Mouse (Mus musculus) kidney, postnatal 0 days (tissue): Measurements from ENCODE around the gene Aldh4a1. TPM values are rescaled to one million over a fixed set of nuclear protein-coding genes. Genes with fewer than 3 reads are reported as not detected.

ENCODE experiments used
- ATAC-seq: fragments of 200-750 bp; cut with Nextera tagmentation; replicated peaks from 2 replicates; pipeline ENCODE4 v1.8.0; 2017; ENCODE audit warnings: low read depth, moderate number of reproducible peaks, moderate TSS enrichment, moderate library complexity; ENCODE audit not compliant: low FRiP score
- DNase-seq: peaks from one replicate; pipeline ENCODE4 v3.0.0-alpha.2; 2016; ENCODE audit warnings: low spot score
- H3K27ac ChIP-seq: fragments of 300-500 bp; sonication (generic); 2 replicates; pipeline ENCODE4 v1.5.1; 2014; ENCODE audit warnings: mild to moderate bottlenecking
- H3K27me3 ChIP-seq: fragments of 300-500 bp; sonication (generic); 2 replicates; pipeline ENCODE4 v1.6.1; 2014; ENCODE audit warnings: low read length, mixed read lengths; ENCODE audit not compliant: insufficient read depth
- H3K36me3 ChIP-seq: fragments of 300-500 bp; sonication (generic); 2 replicates; pipeline ENCODE4 v1.6.1; 2014; ENCODE audit warnings: low read length, mixed read lengths; ENCODE audit not compliant: insufficient read depth
- H3K4me1 ChIP-seq: fragments of 300-500 bp; sonication (generic); replicated peaks from 2 replicates; pipeline ENCODE4 v1.6.1; 2014; ENCODE audit warnings: antibody characterized with exemption, low read length, mixed read lengths; ENCODE audit not compliant: insufficient read depth
- H3K4me2 ChIP-seq: fragments of 300-500 bp; sonication (generic); 2 replicates; pipeline ENCODE4 v1.6.1; 2014; ENCODE audit warnings: mild to moderate bottlenecking, low read length, moderate library complexity, mixed read lengths
- H3K4me3 ChIP-seq: fragments of 300-500 bp; sonication (generic); replicated peaks from 2 replicates; pipeline ENCODE4 v1.5.1; 2014; ENCODE audit warnings: low read depth, low read length
- H3K9ac ChIP-seq: fragments of 300-500 bp; sonication (generic); 2 replicates; pipeline ENCODE4 v1.6.1; 2014; ENCODE audit warnings: low read depth, low read length
- H3K9me3 ChIP-seq: fragments of 300-500 bp; sonication (generic); replicated peaks from 2 replicates; pipeline ENCODE4 v1.6.1; 2016; ENCODE audit warnings: low read length, inconsistent platforms, mixed read lengths
- CTCF ChIP-seq: IDR thresholded peaks from 2 replicates; pipeline ENCODE4 v1.5.1; 2016; ENCODE audit warnings: antibody characterized with exemption, low read depth, mild to moderate bottlenecking, moderate library complexity
- WGBS: fragments of 180-500 bp; shearing (Covaris S2); extraction: QIAGEN DNeasy Blood & Tissue Kit; methylation state at CpG from one replicate; pipeline ENCODE4 v1.1.7; 2014; 5-methylcytosine and 5-hydroxymethylcytosine counted together
- polyA plus RNA-seq: library from polyadenylated mRNA; unstranded; fragments of >200 nt; fragmentation: Nextera tagmentation; extraction: Ambion mirVana; gene quantifications from 2 replicates; pipeline ENCODE4 v1.2.1, GENCODE M21; 2015

Aldh4a1 gene
- polyA plus RNA-seq, 1 experiment from 2014 or later, result 91.0 TPM

DNA sequence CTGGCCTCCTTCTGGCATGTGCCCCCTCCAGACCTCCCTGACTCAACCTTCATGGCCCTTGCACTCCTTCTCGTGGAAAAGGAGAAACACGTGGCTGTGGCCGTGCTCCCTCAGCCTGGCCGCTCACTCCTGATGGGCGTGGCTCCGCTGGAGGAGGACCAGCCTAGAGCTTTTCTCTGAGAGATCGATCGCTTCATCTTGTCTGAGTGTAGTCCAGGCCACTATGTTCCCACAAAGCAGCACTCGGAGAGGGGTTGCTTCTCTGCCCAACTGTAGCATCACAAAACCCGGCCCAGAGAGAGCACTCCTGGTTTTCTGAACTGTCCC is 9.6 kb downstream of the Aldh4a1 start:
- DNase-seq (no peak), ATAC-seq (no peak)
- TF ChIP-seq CTCF, result no peak
- Histone ChIP-seq H3K27ac (no peak overlapping the region), H3K4me1 (peaks cover 7% of the 10 kb centered on the region), H3K27me3 (no peaks in the 10 kb centered on the region), H3K9ac (no peak overlapping the region), H3K4me3 (no peak overlapping the region), H3K9me3 (no peaks in the 10 kb centered on the region), H3K36me3 (peaks cover 14% of the 10 kb centered on the region), H3K4me2 (no peak overlapping the region)
- 75% methylated on average over 10 of the region's 10 CpGs for WGBS

DNA sequence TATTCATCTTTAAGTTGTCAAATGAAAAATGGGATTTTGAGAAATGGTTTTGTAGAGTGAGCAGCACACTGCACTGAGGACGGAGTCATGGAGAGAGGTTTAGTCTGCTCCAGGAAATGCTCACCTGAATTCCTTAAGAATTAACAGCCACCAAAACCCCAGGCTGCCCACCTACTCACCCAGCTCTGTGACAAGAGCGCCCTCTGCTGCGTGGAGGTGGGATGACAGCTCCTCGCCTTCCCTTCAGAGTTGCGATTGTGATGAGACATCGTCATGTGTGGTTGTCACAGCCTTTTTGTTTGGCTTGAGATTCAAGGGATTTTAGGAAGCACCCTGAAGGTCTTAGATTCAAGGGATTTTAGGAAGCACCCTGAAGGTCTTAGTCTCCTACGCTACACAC is 13.7 kb downstream of the Aldh4a1 start:
- peak; percentile 73 for DNase-seq
- Histone ChIP-seq H3K9ac (no peak overlapping the region), H3K27ac (no peak overlapping the region), H3K9me3 (no peaks in the 10 kb centered on the region), H3K4me3 (no peak overlapping the region), H3K4me2 (no peak overlapping the region), H3K27me3 (no peaks in the 10 kb centered on the region), H3K36me3 (peaks cover 16% of the 10 kb centered on the region), H3K4me1 (peaks cover 23% of the 10 kb centered on the region)
- WGBS, result 32% methylated on average over 7 of the region's 7 CpGs
- no peak for ATAC-seq
- peak; percentile 99 for TF ChIP-seq CTCF

DNA sequence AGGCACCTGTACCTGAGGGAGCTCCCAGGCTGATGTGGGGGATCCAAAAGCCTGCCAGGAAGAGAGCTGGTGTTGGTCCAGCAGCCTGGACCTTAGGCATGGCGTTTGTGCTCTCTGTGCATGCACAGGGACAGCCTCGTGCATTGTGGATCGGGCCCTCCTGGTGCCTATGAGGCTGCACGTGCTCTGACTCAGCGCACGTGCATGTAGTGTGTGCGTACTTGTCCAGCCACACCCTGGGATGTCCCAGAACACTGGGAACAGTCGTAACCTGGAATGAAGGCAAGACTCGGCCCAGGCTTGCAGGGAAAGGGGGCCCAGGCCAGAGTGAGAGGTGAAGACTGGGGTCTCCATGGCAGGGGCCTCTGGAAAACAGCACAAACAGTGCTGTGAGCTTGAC is 15.2 kb downstream of the Aldh4a1 start:
- H3K36me3 ChIP-seq, result peaks cover 16% of the 10 kb centered on the region
- WGBS, result 87% methylated on average over 9 of the region's 9 CpGs
- TF ChIP-seq CTCF, result no peak
- no peak for ATAC-seq
- no peaks in the 10 kb centered on the region for H3K9me3 ChIP-seq
- peaks cover 20% of the 10 kb centered on the region; the same call in 1 of the 2 replicates for H3K4me1 ChIP-seq
- H3K4me2 ChIP-seq, result no peak overlapping the region
- no peak overlapping the region for H3K9ac ChIP-seq
- no peak overlapping the region for H3K4me3 ChIP-seq
- H3K27ac ChIP-seq, result no peak overlapping the region
- no peak for DNase-seq
- H3K27me3 ChIP-seq, result no peaks in the 10 kb centered on the region

DNA sequence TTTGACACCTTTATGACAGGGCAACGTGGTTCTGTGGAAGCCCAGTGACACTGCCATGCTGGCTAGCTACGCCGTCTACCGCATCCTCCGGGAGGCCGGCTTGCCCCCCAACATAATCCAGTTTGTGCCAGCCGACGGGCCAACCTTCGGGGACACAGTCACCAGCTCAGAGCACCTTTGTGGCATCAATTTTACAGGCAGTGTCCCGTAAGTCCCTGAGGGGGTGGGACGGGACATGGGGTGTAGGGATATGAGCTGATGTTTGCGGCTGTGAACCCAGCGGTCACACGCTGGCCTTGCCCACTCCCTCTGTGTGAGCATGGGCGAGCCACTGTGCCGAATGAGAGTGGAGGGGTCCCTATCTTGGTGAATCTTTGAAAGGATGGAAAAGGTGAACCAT is 15.7 kb downstream of the Aldh4a1 start:
- Histone ChIP-seq H3K9ac (no peak overlapping the region), H3K27ac (no peak overlapping the region), H3K36me3 (peaks cover 16% of the 10 kb centered on the region), H3K9me3 (no peaks in the 10 kb centered on the region), H3K4me2 (no peak overlapping the region), H3K27me3 (no peaks in the 10 kb centered on the region), H3K4me3 (no peak overlapping the region), H3K4me1 (peaks cover 20% of the 10 kb centered on the region; the same call in 1 of the 2 replicates)
- WGBS, result 72% methylated on average over 16 of the region's 16 CpGs
- DNase-seq (no peak), ATAC-seq (no peak)
- no peak for TF ChIP-seq CTCF

DNA sequence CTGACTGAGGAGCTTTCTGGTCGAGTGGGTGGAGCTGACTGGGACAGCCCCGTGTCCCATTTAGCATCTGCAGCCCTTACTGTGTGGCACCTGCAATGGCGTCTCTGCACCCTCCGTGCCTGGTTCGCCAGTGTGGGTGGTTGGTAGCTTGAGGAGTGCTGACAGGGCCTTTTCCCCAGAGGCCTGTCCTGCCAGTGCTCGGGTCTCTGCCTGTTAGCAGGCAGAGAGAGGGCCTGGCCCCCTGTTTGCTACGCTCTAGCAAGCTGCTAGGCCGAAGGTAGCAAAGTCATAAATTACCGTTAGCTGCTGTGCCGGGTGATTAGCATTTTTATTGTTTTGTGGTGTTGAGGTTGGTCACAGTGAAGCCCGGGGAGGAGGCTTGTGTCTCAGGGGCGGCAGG is 17.1 kb downstream of the Aldh4a1 start:
- Histone ChIP-seq H3K9ac (no peak overlapping the region), H3K36me3 (peaks cover 10% of the 10 kb centered on the region), H3K4me3 (no peak overlapping the region), H3K9me3 (no peaks in the 10 kb centered on the region), H3K4me1 (peaks cover 20% of the 10 kb centered on the region; the same call in 1 of the 2 replicates), H3K27ac (peak overlapping the region; percentile 25; the same call in 1 of the 2 replicates), H3K27me3 (no peaks in the 10 kb centered on the region), H3K4me2 (no peak overlapping the region)
- DNase-seq (peak; percentile 80), ATAC-seq (peak; percentile 47)
- no peak for TF ChIP-seq CTCF
- 13% methylated on average over 12 of the region's 12 CpGs for WGBS

DNA sequence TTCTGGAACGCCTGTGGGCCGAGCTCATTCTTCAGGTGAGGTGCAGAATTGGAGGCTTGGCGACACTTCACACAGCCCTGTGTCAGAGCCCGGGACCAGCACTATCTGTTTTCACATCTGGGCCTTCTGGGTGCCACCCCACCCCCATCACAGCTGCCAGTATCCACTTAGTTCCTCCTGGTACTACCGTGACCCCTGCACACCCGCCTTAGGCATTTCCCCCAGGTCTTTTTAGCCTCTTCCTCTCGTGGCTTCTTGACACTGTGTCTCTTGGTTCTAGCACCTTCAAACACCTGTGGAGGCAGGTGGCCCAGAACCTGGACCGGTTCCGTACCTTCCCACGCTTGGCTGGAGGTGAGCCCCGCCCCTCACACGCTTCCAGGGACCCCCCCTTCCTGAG is 17.7 kb downstream of the Aldh4a1 start:
- DNase-seq (no peak), ATAC-seq (no peak)
- no peak overlapping the region for H3K9ac ChIP-seq
- H3K4me2 ChIP-seq, result no peak overlapping the region
- no peaks in the 10 kb centered on the region for H3K27me3 ChIP-seq
- no peak overlapping the region for H3K4me3 ChIP-seq
- 33% methylated on average over 12 of the region's 12 CpGs for WGBS
- H3K27ac ChIP-seq, result no peak overlapping the region
- no peaks in the 10 kb centered on the region for H3K9me3 ChIP-seq
- no peak for TF ChIP-seq CTCF
- peaks cover 20% of the 10 kb centered on the region; the same call in 1 of the 2 replicates for H3K4me1 ChIP-seq
- peaks cover 14% of the 10 kb centered on the region for H3K36me3 ChIP-seq

DNA sequence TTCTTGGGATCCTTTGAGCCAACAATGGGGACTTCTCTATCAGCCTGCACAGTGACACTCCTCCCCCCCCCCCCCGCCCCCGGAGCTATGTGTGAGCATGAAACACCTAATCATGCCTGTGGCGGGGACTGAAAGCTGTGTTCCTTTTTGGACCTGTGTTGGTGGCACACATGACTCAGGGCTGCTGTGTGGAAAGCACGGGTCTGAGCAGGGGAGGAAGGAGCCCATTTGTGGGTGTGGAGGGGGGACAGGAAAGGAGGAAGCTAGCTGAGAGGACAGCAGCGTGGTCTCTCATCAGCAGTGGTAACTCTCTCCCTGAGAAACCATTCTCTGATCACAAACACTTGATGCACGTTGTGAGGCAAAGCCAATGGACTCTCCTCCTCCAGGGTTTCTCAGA is 18.1 kb downstream of the Aldh4a1 start:
- Histone ChIP-seq H3K27me3 (no peaks in the 10 kb centered on the region), H3K4me1 (peaks cover 20% of the 10 kb centered on the region; the same call in 1 of the 2 replicates), H3K4me2 (no peak overlapping the region), H3K27ac (no peak overlapping the region), H3K36me3 (peaks cover 14% of the 10 kb centered on the region), H3K9ac (no peak overlapping the region), H3K4me3 (no peak overlapping the region), H3K9me3 (no peaks in the 10 kb centered on the region)
- ATAC-seq (no peak), DNase-seq (no peak)
- TF ChIP-seq CTCF, result no peak
- 62% methylated on average over 5 of the region's 6 CpGs for WGBS
